Mouse (Mus musculus) thymus, adult 18-20 months (tissue): ENCODE results near the gene Uck2.
A peak's percentile ranks its signal among the peaks of the same experiment; 100 is the strongest.

Experiments used
- DNase-seq, 2 experiments: peaks; one replicate each; pipeline ENCODE4 v3.0.0; 2022; ENCODE audit warnings: mixed read lengths in 2 of 2

Uck2 gene

GRCm38 (mm10) chr1:167283441-167284257 is 1.5 kb downstream of the Uck2 start:
- peak; percentile 54 to 67 for DNase-seq

GRCm38 (mm10) chr1:167282768-167283167 is 2.4 kb downstream of the Uck2 start:
- DNase-seq, result no peak

DNA sequence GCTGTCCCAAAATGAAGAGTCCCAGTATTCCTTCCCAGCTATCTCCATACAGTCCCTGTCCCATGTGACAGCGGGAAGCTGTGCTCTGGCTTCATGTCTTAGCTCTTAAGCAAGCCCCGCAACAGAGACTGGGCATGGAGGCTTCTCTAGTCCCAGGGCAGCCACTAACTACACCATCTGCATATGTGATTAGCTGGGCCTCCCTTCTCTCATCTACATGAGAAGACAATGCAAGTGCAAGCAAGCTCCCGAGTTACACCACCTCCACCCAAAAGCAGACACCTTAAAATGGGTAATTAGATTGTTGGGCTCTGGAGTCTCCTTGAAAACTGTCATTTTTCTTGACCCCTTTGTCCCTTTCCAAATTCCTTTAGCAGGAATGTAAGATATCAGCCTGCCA is 3.0 kb downstream of the Uck2 start:
- no peak for DNase-seq

GRCm38 (mm10) chr1:167280061-167280460 is 5.1 kb downstream of the Uck2 start:
- DNase-seq, result no peak

GRCm38 (mm10) chr1:167279160-167279715 is 5.9 kb downstream of the Uck2 start:
- DNase-seq, result no peak

DNA sequence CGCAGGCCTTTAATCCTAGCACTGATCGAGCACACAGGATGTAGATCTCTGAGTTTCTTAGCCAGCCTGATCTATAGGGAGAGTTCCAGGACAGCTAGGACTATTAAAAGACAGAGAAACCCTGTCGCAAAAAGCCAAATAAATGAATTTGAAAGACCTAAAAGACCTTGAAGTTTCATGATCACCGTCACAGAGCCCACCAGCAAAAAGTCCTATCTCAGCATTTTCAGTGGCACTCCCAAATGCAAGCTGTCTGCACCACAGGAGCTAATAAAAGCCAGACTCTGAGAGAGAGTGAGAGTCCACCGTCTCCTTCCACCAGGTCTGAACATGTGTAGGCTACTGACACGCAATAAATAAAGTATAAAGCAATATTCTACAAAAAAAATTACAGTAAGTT is 6.7 kb downstream of the Uck2 start:
- DNase-seq, result no peak

DNA sequence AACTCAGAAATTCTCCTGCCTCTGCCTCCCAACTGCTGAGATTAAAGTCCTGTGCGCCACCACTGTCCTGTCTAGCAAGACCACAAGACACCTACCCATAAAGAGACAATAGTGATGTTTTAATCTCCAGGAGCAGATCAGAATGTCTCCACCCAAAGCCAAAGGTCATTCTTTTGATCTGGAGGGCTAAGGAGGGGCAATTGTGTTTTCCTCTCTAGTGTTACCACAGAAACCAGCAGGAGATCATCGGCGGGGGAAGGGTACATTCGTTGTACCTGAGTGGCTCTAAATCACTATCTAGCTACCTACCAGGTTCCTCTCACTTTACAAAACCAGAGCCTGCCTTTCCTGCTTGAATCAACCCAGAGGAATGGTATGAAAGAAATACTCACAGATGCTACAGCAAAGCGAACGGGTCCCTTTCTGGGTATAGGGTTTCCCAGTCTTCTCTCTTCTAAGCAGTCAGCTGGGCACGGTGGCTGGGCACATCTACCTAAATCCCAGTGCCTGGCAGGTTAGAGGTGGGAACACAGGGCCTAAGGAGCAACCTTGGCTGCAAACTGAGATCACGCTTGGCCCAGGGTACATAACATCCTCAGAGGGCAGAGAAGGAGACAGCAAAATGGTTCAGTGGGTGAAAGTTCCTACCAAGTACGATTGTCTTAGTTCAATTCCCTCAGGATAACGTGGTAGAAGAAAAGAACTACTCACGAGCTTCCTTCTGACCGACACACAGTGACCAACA is 10.3 kb downstream of the Uck2 start:
- DNase-seq, result no peak

DNA sequence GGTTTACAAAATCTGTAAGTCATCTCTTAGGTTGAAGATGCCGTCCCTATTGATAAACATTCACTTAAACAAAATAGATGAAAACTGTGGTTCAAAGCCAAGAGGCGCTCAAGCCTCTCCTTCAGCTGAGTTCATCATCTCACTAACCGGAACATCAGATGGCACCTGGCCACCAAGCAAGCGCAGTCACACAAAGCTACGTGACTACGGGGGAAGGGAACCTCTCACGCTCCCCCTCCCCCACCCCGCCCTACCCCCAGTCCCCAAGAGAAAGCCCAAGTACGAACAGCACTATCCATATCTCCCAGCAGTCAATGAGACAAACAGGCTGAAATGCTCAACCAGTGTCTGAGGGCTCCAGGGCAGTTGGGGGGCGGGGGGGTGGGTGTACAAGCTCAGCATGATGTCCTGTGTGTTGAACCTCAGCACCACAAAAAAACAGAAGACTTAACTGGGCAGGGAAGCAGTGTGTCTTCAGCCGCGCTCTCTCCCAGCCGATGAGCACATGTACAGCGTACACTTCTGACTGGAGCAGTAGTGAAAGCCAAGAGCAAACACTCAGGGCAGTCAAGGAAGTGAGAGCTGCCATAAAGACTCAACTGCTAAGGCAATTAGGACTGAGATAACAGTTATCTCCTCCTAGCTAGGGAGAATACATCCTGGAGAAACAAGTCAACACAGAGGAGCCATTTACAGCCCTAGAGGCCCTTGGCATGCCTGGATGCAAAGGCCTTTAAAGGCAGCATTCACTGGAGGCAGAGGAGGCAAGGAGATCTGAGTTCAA is 11.5 kb downstream of the Uck2 start:
- DNase-seq, result no peak

- DNase-seq, result no peak
Measured at GRCm38 (mm10) chr1:167271841-167272240, 13.3 kb downstream of the Uck2 start.

DNA sequence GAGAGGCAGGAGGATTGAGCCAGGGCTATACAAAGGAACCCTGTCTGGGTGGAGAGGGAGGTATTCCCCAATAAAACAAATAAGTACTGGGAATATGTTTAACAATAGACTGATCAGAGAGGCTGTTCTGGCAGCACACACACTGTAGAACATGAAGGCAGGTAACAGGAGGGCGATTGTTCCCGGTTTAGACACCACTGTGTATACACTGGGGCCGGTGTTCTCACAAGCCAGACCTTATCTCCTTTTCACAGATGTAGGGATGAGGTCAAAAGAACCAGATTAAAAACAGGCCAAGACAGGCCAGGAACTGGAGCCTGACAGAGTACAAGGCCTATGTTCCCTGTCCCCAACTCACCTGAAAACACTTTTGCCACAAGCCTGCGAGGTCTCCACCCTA is 13.8 kb downstream of the Uck2 start:
- no peak for DNase-seq

- DNase-seq, result peak; percentile 49 to 62
Measured at GRCm38 (mm10) chr1:167270342-167271111, 14.6 kb downstream of the Uck2 start.

DNA sequence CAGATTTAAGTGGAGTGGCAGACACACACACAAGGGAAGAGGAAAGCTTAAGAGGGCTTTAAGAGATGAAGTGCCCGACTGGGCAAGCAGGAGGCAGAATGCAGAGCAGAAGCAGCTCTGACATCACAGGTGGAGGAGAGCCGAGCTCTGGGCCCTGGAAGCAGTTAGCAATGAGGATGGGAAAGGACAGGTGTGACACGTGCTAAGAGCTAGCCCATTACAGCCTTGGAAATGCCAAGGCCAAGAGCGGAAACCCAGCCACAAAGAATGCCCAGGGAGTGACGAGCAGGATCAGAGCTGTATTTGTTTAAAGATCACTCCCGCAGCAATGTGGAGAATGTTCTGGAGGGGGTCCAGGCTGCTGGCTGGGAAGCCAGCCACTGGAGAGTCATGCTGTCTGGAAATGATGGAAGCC is 15.3 kb downstream of the Uck2 start:
- no peak for DNase-seq

GRCm38 (mm10) chr1:167269350-167269811 is 15.7 kb downstream of the Uck2 start:
- no peak for DNase-seq

GRCm38 (mm10) chr1:167268360-167269063 is 16.6 kb downstream of the Uck2 start:
- DNase-seq, result no peak

DNA sequence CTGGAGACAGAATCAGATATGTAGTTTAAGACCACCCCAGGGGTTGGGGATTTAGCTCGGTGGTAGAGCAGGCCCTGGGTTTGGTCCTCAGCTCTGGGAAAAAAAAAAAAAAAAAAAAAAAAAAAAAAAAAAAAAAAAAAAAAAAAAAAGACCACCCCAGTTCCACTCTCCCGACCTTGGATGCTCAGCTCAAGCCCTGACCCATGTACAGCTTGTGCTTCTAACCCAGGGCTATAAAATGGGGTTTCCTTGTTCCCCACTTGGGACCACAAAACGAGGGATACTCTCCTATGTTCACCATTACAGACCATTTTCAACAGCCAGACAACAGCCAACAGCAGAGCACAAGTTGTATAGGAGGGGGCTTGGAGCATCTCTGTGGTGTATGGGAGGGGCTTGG is 18.4 kb downstream of the Uck2 start:
- no peak for DNase-seq

GRCm38 (mm10) chr1:167265366-167265765 is 19.8 kb downstream of the Uck2 start:
- no peak for DNase-seq

GRCm38 (mm10) chr1:167262489-167263041 is 22.6 kb downstream of the Uck2 start:
- no peak for DNase-seq

GRCm38 (mm10) chr1:167261750-167262149 is 23.4 kb downstream of the Uck2 start:
- no peak for DNase-seq

- DNase-seq, result no peak
Measured at GRCm38 (mm10) chr1:167259702-167260101, 25.4 kb downstream of the Uck2 start.

GRCm38 (mm10) chr1:167256724-167257302 is 28.3 kb downstream of the Uck2 start:
- no peak for DNase-seq

DNA sequence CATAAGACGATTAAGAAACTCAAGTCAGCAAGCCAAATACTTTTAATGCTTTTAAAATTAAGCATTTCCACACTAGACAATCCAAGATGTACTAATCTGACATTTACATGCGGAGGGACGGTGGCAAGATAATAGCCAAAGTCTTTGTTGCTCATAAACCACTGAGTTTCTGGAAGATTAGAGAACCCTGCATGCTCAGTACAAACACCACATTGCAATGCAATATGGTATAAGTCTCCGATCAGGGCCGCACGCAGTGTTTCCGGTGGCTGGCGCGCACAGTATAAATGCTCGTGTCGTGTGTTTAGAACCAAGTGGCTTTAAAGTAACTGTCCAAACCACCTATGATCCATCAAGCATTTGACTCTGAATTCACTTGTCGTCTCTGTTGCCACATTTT is 31.5 kb downstream of the Uck2 start:
- DNase-seq, result no peak
